Mouse (Mus musculus) neural tube, embryonic 12.5 days (tissue): Measurements from ENCODE around the gene Pim3. TPM values are rescaled to one million over a fixed set of nuclear protein-coding genes. Genes with fewer than 3 reads are reported as not detected.

Experiments
- ATAC-seq: fragments of 200-750 bp; cut with Nextera tagmentation; 2 replicates; pipeline ENCODE4 v1.8.0; 2017; ENCODE audit warnings: low read depth, mild to moderate bottlenecking, moderate TSS enrichment, moderate library complexity; ENCODE audit not compliant: low FRiP score
- H3K27ac ChIP-seq: fragments of 300-500 bp; sonication (generic); 2 replicates; pipeline ENCODE4 v1.5.1; 2016
- H3K27me3 ChIP-seq: fragments of 300-500 bp; sonication (generic); replicated peaks from 2 replicates; pipeline ENCODE4 v1.6.1; 2016; ENCODE audit warnings: mild to moderate bottlenecking
- H3K36me3 ChIP-seq: fragments of 300-500 bp; sonication (generic); 2 replicates; pipeline ENCODE4 v1.6.1; 2016; ENCODE audit warnings: mild to moderate bottlenecking
- H3K4me1 ChIP-seq: fragments of 300-500 bp; sonication (generic); 2 replicates; pipeline ENCODE4 v1.6.1; 2016
- H3K4me2 ChIP-seq: fragments of 300-500 bp; sonication (generic); replicated peaks from 2 replicates; pipeline ENCODE4 v1.6.1; 2016; ENCODE audit warnings: mild to moderate bottlenecking
- H3K4me3 ChIP-seq: fragments of 300-500 bp; sonication (generic); 2 replicates; pipeline ENCODE4 v1.5.1; 2016
- H3K9ac ChIP-seq: fragments of 300-500 bp; sonication (generic); 2 replicates; pipeline ENCODE4 v1.6.1; 2016; ENCODE audit warnings: mild to moderate bottlenecking
- H3K9me3 ChIP-seq: fragments of 300-500 bp; sonication (generic); 2 replicates; pipeline ENCODE4 v1.6.1; 2016; ENCODE audit warnings: mild to moderate bottlenecking
- WGBS: fragments of 180-500 bp; shearing (Covaris S2); methylation state at CpG from one replicate; pipeline ENCODE4 v1.1.7; 2016; 5-methylcytosine and 5-hydroxymethylcytosine counted together
- polyA plus RNA-seq: library from polyadenylated mRNA; unstranded; fragments of >200 nt; fragmentation: Nextera tagmentation; extraction: Ambion mirVana; gene quantifications from 2 replicates; pipeline ENCODE4 v1.2.1, GENCODE M21; 2016

The Pim3 gene
- polyA plus RNA-seq, 1 experiment from 2014 or later: 52.9 TPM

DNA sequence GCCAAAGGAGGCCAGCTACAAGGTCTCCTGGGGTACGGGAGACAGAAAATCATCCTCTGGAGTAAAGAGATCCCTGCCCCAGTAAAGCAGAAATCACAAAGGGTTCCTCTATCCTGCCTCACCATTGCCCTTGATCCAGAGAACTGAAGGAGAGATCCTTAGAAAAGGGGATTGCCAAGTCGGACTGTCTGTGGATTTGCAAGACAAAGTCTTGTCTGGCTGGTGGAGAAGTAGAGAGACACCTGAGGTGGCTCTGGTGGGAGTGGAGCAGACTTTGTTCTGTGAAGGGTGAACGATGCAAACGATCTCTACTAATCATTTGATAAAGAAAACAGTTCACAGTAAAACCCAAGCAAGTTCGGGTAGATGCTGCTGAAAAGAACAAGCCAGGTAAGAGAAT, 30.9 kb downstream of the Pim3 start:
- Histone ChIP-seq H3K36me3 (no peaks in the 10 kb centered on the region), H3K9me3 (no peaks in the 10 kb centered on the region), H3K9ac (no peak overlapping the region), H3K4me2 (no peak overlapping the region), H3K4me3 (no peak overlapping the region), H3K27ac (no peak overlapping the region), H3K27me3 (peaks cover 3% of the 10 kb centered on the region; the same call in 1 of the 2 replicates), H3K4me1 (peaks cover 9% of the 10 kb centered on the region; the same call in 1 of the 2 replicates)
- ATAC-seq: no peak
- 81% methylated on average over 5 of the region's 5 CpGs for WGBS

DNA sequence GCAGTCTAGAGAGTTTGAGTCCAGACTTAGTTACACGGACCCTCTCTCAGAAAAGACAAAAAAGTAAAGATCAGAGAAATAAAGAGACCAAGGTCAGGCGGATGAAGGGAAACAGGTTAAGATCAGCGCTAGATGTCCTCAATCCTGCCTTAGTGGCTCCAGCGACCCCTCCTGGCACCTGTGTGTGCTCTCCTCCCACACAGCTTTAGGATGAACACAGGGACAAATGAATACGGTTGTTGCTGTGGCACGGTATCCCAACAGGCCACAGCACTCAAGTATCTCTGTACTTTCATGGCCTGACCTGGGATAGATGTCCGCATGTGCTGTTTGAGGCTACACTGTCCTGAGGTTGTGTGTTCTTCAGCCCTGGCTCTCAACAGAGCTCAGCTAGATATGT, 33.1 kb downstream of the Pim3 start:
- ATAC-seq: no peak
- 0 out of 2 replicates have a peak, but pooled peaks cover 3% of the 10 kb centered on the region for H3K27me3 ChIP-seq
- H3K27ac ChIP-seq: no peak overlapping the region
- no peaks in the 10 kb centered on the region for H3K36me3 ChIP-seq
- peaks cover 9% of the 10 kb centered on the region; the same call in 1 of the 2 replicates for H3K4me1 ChIP-seq
- H3K9ac ChIP-seq: no peak overlapping the region
- H3K4me2 ChIP-seq: no peak overlapping the region
- no peaks in the 10 kb centered on the region for H3K9me3 ChIP-seq
- WGBS: 71% methylated on average over 7 of the region's 7 CpGs
- no peak overlapping the region for H3K4me3 ChIP-seq

DNA sequence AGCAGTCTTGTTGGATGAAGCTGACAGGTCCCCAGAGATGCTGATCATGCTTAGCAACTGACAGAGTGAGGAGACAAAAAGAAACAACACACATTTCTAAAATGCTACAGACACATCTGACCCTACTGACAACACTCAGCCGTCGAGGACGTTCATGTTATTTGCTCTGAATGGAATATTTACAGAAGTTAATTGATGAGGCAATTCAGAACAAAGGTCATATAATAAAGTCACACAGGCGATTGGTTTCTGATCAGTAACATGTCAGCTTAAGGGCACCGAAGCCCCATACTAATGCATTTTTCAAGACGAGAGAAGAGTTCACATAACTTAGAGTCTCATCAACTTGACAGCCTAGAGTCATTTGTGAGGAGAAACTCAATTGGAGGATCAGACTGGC, 33.9 kb downstream of the Pim3 start:
- Histone ChIP-seq H3K9ac (no peak overlapping the region), H3K9me3 (no peaks in the 10 kb centered on the region), H3K27me3 (0 out of 2 replicates have a peak, but pooled peaks cover 3% of the 10 kb centered on the region), H3K36me3 (no peaks in the 10 kb centered on the region), H3K27ac (no peak overlapping the region), H3K4me1 (peaks cover 4% of the 10 kb centered on the region; the same call in 1 of the 2 replicates), H3K4me2 (no peak overlapping the region), H3K4me3 (no peak overlapping the region)
- WGBS: 88% methylated on average over 6 of the region's 6 CpGs
- ATAC-seq: no peak

- no peak overlapping the region for H3K4me2 ChIP-seq
- no peaks in the 10 kb centered on the region for H3K4me1 ChIP-seq
- H3K9ac ChIP-seq: no peak overlapping the region
- ATAC-seq: no peak
- H3K27me3 ChIP-seq: 0 out of 2 replicates have a peak, but pooled peaks cover 3% of the 10 kb centered on the region
- 83% methylated on average over 10 of the region's 10 CpGs for whole genome bisulfite sequencing
- no peaks in the 10 kb centered on the region for H3K36me3 ChIP-seq
- H3K9me3 ChIP-seq: no peaks in the 10 kb centered on the region
- H3K4me3 ChIP-seq: no peak overlapping the region
- H3K27ac ChIP-seq: no peak overlapping the region
These were observed 34.5 kb downstream of the Pim3 start for GRCm38 (mm10) chr15:88896341-88896980.

GRCm38 (mm10) chr15:88902200-88902875, 40.4 kb downstream of the Pim3 start:
- Histone ChIP-seq H3K4me3 (no peak overlapping the region), H3K4me1 (no peaks in the 10 kb centered on the region), H3K9me3 (no peaks in the 10 kb centered on the region), H3K36me3 (no peaks in the 10 kb centered on the region), H3K27ac (no peak overlapping the region), H3K9ac (no peak overlapping the region), H3K27me3 (no peaks in the 10 kb centered on the region), H3K4me2 (no peak overlapping the region)
- no peak for ATAC-seq
- WGBS: 90% methylated on average over 15 of the region's 15 CpGs

- no peak overlapping the region for H3K4me2 ChIP-seq
- H3K9me3 ChIP-seq: no peaks in the 10 kb centered on the region
- H3K27me3 ChIP-seq: no peaks in the 10 kb centered on the region
- H3K27ac ChIP-seq: no peak overlapping the region
- no peaks in the 10 kb centered on the region for H3K4me1 ChIP-seq
- 79% methylated on average over 1 of the region's 1 CpGs for WGBS
- no peak for ATAC-seq
- no peak overlapping the region for H3K9ac ChIP-seq
- H3K36me3 ChIP-seq: no peaks in the 10 kb centered on the region
- H3K4me3 ChIP-seq: no peak overlapping the region
These were observed 41.1 kb downstream of the Pim3 start for GRCm38 (mm10) chr15:88903086-88903485.

DNA sequence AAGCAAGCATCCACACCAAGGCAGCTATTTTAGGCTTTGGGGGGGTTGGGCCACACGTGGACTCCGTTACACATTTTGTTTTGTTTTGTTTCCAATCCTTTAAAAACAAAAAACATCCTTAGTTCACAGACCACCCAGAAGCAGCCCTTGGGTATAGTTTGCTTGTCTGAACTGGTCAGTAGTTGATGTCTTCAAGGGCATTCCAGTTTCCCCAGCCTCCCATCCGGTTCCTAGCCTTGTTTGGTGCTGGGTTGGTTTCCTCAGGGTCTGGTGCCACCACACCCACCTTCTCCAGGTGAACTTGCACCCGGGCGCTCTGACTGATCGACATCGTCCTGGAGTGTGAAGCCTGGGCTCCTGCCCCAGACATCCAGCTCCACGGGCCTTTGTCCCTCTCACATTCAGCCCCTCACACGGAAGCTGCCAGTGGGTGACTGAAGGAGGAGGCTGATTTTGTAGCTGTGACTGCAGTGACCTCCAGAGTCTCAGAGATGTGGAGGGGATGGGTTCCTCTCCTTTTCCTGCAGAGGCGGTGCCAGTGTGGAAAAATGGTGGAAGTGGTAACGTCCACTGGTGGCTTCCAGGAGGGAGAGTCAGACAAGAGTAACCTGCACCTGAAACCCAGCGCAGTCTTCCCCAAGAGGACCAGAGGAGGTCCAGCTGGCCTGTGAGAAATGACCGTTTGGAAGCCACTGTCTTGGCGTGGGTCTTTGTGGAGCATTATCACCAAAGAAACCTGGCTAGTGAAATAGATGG, 42.2 kb downstream of the Pim3 start:
- Histone ChIP-seq H3K4me1 (no peaks in the 10 kb centered on the region), H3K4me3 (no peak overlapping the region), H3K9ac (no peak overlapping the region), H3K27me3 (no peaks in the 10 kb centered on the region), H3K27ac (no peak overlapping the region), H3K9me3 (no peaks in the 10 kb centered on the region), H3K4me2 (no peak overlapping the region), H3K36me3 (no peaks in the 10 kb centered on the region)
- ATAC-seq: no peak
- WGBS: 84% methylated on average over 14 of the region's 14 CpGs

GRCm38 (mm10) chr15:88906347-88906746, 44.4 kb downstream of the Pim3 start:
- H3K4me1 ChIP-seq: no peaks in the 10 kb centered on the region
- ATAC-seq: no peak
- no peak overlapping the region for H3K27ac ChIP-seq
- H3K9me3 ChIP-seq: no peaks in the 10 kb centered on the region
- no peak overlapping the region for H3K4me2 ChIP-seq
- no peak overlapping the region for H3K4me3 ChIP-seq
- no peaks in the 10 kb centered on the region for H3K27me3 ChIP-seq
- no peaks in the 10 kb centered on the region for H3K36me3 ChIP-seq
- H3K9ac ChIP-seq: no peak overlapping the region
- WGBS: 73% methylated on average over 4 of the region's 4 CpGs

DNA sequence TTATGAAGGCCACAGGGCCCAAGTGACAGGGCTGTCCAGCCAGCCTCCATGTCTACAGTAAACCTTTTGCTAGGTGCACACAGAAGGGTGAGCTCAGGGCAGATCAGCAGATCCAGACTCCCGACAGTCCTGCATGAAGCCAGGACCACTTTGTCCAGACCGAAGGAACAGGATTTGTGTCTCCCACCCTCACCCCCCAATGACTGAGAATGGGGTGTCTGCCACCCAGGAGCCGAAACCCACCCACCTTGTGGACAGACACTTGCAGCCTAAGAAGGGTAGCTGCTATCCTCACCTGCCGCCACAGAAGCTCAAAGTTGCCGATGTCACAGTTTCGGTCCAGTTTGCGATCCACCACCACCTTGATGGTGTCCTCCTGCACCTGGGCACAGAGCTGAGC, 53.1 kb downstream of the Pim3 start:
- ATAC-seq: no peak
- Histone ChIP-seq H3K27me3 (no peaks in the 10 kb centered on the region), H3K9me3 (no peaks in the 10 kb centered on the region), H3K4me1 (no peaks in the 10 kb centered on the region), H3K36me3 (no peaks in the 10 kb centered on the region), H3K4me2 (no peak overlapping the region), H3K9ac (no peak overlapping the region), H3K27ac (no peak overlapping the region), H3K4me3 (no peak overlapping the region)
- WGBS: 95% methylated on average over 7 of the region's 7 CpGs

Other genes with a start within 250 kb of the Pim3 start
- gene Brd1, start 128.0 kb upstream of the Pim3 start, polyA plus RNA-seq: 23.3 and 24.6 TPM in 2 replicates
- 34.2 and 36.3 TPM in 2 replicates for gene Zbed4, start 110.5 kb upstream of the Pim3 start, polyA plus RNA-seq
- gene Alg12, start 42.9 kb upstream of the Pim3 start, polyA plus RNA-seq: 7.6 and 9.9 TPM in 2 replicates
- 62.8 and 65.2 TPM in 2 replicates for gene Creld2, start 42.5 kb upstream of the Pim3 start, polyA plus RNA-seq
- not detected in 2 replicates for gene Ttll8, start 92.2 kb downstream of the Pim3 start, polyA plus RNA-seq
- 2.8 and 4.1 TPM in 2 replicates for gene Mlc1, start 116.8 kb downstream of the Pim3 start, polyA plus RNA-seq
- not detected in 2 replicates for gene Mov10l1, start 120.7 kb downstream of the Pim3 start, polyA plus RNA-seq
- gene Panx2, start 197.5 kb downstream of the Pim3 start, polyA plus RNA-seq: 1.5 and 2.0 TPM in 2 replicates
- 49.6 and 51.2 TPM in 2 replicates for gene Trabd, start 212.9 kb downstream of the Pim3 start, polyA plus RNA-seq
- gene Selenoo, start 226.9 kb downstream of the Pim3 start, polyA plus RNA-seq: 23.2 and 27.2 TPM in 2 replicates